Mouse (Mus musculus): ENCODE results near the gene Retsat. TPM values are rescaled to one million over a fixed set of nuclear protein-coding genes. Genes with fewer than 3 reads are reported as not detected.

Gene Retsat
- polyA plus RNA-seq, 1 experiment from 2014 or later, result 7.4 TPM

GRCm38 (mm10) chr6:72645364-72645763 lies 47.1 kb downstream of the Retsat start:
- Histone ChIP-seq H3K27ac (ENCODE audit: low read depth, low read length) (no peak overlapping the region), H3K9me3 (ENCODE audit: control insufficient read depth, low read length) (no peaks in the 10 kb centered on the region), H3K9ac (ENCODE audit: low read depth, low read length) (no peak overlapping the region), H3K27me3 (ENCODE audit: control insufficient read depth, insufficient read depth, low read length) (no peaks in the 10 kb centered on the region), H3K4me3 (ENCODE audit: low read depth, low read length) (no peak overlapping the region), H3K4me2 (replicated peaks; ENCODE audit: low read depth, low read length) (no peak overlapping the region), H3K4me1 (replicated peaks; ENCODE audit: control insufficient read depth, insufficient read depth, low read length) (no peaks in the 10 kb centered on the region), H3K36me3 (ENCODE audit: control insufficient read depth, insufficient read depth, low read length) (no peaks in the 10 kb centered on the region)
- DNase-seq (ENCODE audit: low spot score) (no peak), ATAC-seq (ENCODE audit: low FRiP score) (no peak)
- 87% methylated on average over 7 of the region's 7 CpGs for WGBS

GRCm38 (mm10) chr6:72647383-72647820 lies 49.1 kb downstream of the Retsat start:
- H3K36me3 ChIP-seq (ENCODE audit: control insufficient read depth, insufficient read depth, low read length), result no peaks in the 10 kb centered on the region
- ATAC-seq (ENCODE audit: low FRiP score), result peak; percentile 61
- DNase-seq (ENCODE audit: low spot score), result peak; percentile 83
- H3K4me3 ChIP-seq (ENCODE audit: low read depth, low read length), result no peak overlapping the region
- no peak overlapping the region for H3K4me2 ChIP-seq (replicated peaks; ENCODE audit: low read depth, low read length)
- no peaks in the 10 kb centered on the region for H3K9me3 ChIP-seq (ENCODE audit: control insufficient read depth, low read length)
- H3K4me1 ChIP-seq (replicated peaks; ENCODE audit: control insufficient read depth, insufficient read depth, low read length), result no peaks in the 10 kb centered on the region
- no peak overlapping the region for H3K9ac ChIP-seq (ENCODE audit: low read depth, low read length)
- no peak overlapping the region for H3K27ac ChIP-seq (ENCODE audit: low read depth, low read length)
- no peaks in the 10 kb centered on the region for H3K27me3 ChIP-seq (ENCODE audit: control insufficient read depth, insufficient read depth, low read length)
- WGBS, result 58% methylated on average over 10 of the region's 10 CpGs

- Histone ChIP-seq H3K27me3 (ENCODE audit: control insufficient read depth, insufficient read depth, low read length) (no peaks in the 10 kb centered on the region), H3K4me3 (ENCODE audit: low read depth, low read length) (no peak overlapping the region), H3K27ac (ENCODE audit: low read depth, low read length) (no peak overlapping the region), H3K36me3 (ENCODE audit: control insufficient read depth, insufficient read depth, low read length) (no peaks in the 10 kb centered on the region), H3K4me2 (replicated peaks; ENCODE audit: low read depth, low read length) (no peak overlapping the region), H3K9ac (ENCODE audit: low read depth, low read length) (no peak overlapping the region), H3K4me1 (replicated peaks; ENCODE audit: control insufficient read depth, insufficient read depth, low read length) (no peaks in the 10 kb centered on the region), H3K9me3 (ENCODE audit: control insufficient read depth, low read length) (no peaks in the 10 kb centered on the region)
- ATAC-seq (ENCODE audit: low FRiP score) (no peak), DNase-seq (ENCODE audit: low spot score) (no peak)
- 66% methylated on average over 12 of the region's 12 CpGs for WGBS
These were observed 49.8 kb downstream of the Retsat start for GRCm38 (mm10) chr6:72648002-72648595.

GRCm38 (mm10) chr6:72650338-72650851 lies 52.1 kb downstream of the Retsat start:
- H3K36me3 ChIP-seq (ENCODE audit: control insufficient read depth, insufficient read depth, low read length), result no peaks in the 10 kb centered on the region
- H3K27me3 ChIP-seq (ENCODE audit: control insufficient read depth, insufficient read depth, low read length), result no peaks in the 10 kb centered on the region
- H3K27ac ChIP-seq (ENCODE audit: low read depth, low read length), result no peak overlapping the region
- DNase-seq (ENCODE audit: low spot score) (no peak), ATAC-seq (ENCODE audit: low FRiP score) (no peak)
- no peaks in the 10 kb centered on the region for H3K4me1 ChIP-seq (replicated peaks; ENCODE audit: control insufficient read depth, insufficient read depth, low read length)
- H3K4me2 ChIP-seq (replicated peaks; ENCODE audit: low read depth, low read length), result no peak overlapping the region
- WGBS, result 82% methylated on average over 10 of the region's 10 CpGs
- no peak overlapping the region for H3K9ac ChIP-seq (ENCODE audit: low read depth, low read length)
- no peaks in the 10 kb centered on the region for H3K9me3 ChIP-seq (ENCODE audit: control insufficient read depth, low read length)
- H3K4me3 ChIP-seq (ENCODE audit: low read depth, low read length), result no peak overlapping the region

- Histone ChIP-seq H3K27me3 (ENCODE audit: control insufficient read depth, insufficient read depth, low read length) (no peaks in the 10 kb centered on the region), H3K4me1 (replicated peaks; ENCODE audit: control insufficient read depth, insufficient read depth, low read length) (no peaks in the 10 kb centered on the region), H3K27ac (ENCODE audit: low read depth, low read length) (no peak overlapping the region), H3K36me3 (ENCODE audit: control insufficient read depth, insufficient read depth, low read length) (no peaks in the 10 kb centered on the region), H3K4me2 (replicated peaks; ENCODE audit: low read depth, low read length) (no peak overlapping the region), H3K4me3 (ENCODE audit: low read depth, low read length) (no peak overlapping the region), H3K9ac (ENCODE audit: low read depth, low read length) (no peak overlapping the region), H3K9me3 (ENCODE audit: control insufficient read depth, low read length) (no peaks in the 10 kb centered on the region)
- no peak for ATAC-seq (ENCODE audit: low FRiP score)
- no peak for DNase-seq (ENCODE audit: low spot score)
- 95% methylated on average over 7 of the region's 7 CpGs for WGBS
These were observed 55.1 kb downstream of the Retsat start for GRCm38 (mm10) chr6:72653419-72653818.

- Histone ChIP-seq H3K36me3 (ENCODE audit: control insufficient read depth, insufficient read depth, low read length) (no peaks in the 10 kb centered on the region), H3K27ac (ENCODE audit: low read depth, low read length) (no peak overlapping the region), H3K9ac (ENCODE audit: low read depth, low read length) (no peak overlapping the region), H3K9me3 (ENCODE audit: control insufficient read depth, low read length) (no peaks in the 10 kb centered on the region), H3K4me2 (replicated peaks; ENCODE audit: low read depth, low read length) (no peak overlapping the region), H3K4me3 (ENCODE audit: low read depth, low read length) (no peak overlapping the region), H3K4me1 (replicated peaks; ENCODE audit: control insufficient read depth, insufficient read depth, low read length) (no peaks in the 10 kb centered on the region), H3K27me3 (ENCODE audit: control insufficient read depth, insufficient read depth, low read length) (no peaks in the 10 kb centered on the region)
- 91% methylated on average over 6 of the region's 6 CpGs for WGBS
- ATAC-seq (ENCODE audit: low FRiP score) (no peak), DNase-seq (ENCODE audit: low spot score) (no peak)
These were observed 56.1 kb downstream of the Retsat start for GRCm38 (mm10) chr6:72654355-72654754.

- WGBS, result 46% methylated on average over 20 of the region's 20 CpGs
- no peaks in the 10 kb centered on the region for H3K36me3 ChIP-seq (ENCODE audit: control insufficient read depth, insufficient read depth, low read length)
- no peaks in the 10 kb centered on the region for H3K9me3 ChIP-seq (ENCODE audit: control insufficient read depth, low read length)
- no peaks in the 10 kb centered on the region for H3K4me1 ChIP-seq (replicated peaks; ENCODE audit: control insufficient read depth, insufficient read depth, low read length)
- no peak overlapping the region for H3K9ac ChIP-seq (ENCODE audit: low read depth, low read length)
- DNase-seq (ENCODE audit: low spot score) (peak; percentile 67), ATAC-seq (ENCODE audit: low FRiP score) (peak; percentile 69; the same call in 1 of the 2 replicates)
- peak overlapping the region; percentile 24; the same call in 1 of the 2 replicates for H3K4me2 ChIP-seq (replicated peaks; ENCODE audit: low read depth, low read length)
- H3K27me3 ChIP-seq (ENCODE audit: control insufficient read depth, insufficient read depth, low read length), result no peaks in the 10 kb centered on the region
- peak overlapping the region; percentile 19 for H3K27ac ChIP-seq (ENCODE audit: low read depth, low read length)
- H3K4me3 ChIP-seq (ENCODE audit: low read depth, low read length), result no peak overlapping the region
These were observed 57.2 kb downstream of the Retsat start for GRCm38 (mm10) chr6:72655309-72656052.

GRCm38 (mm10) chr6:72656053-72656442 lies 57.8 kb downstream of the Retsat start:
- no peaks in the 10 kb centered on the region for H3K9me3 ChIP-seq (ENCODE audit: control insufficient read depth, low read length)
- WGBS, result 81% methylated on average over 7 of the region's 7 CpGs
- H3K9ac ChIP-seq (ENCODE audit: low read depth, low read length), result no peak overlapping the region
- no peak for DNase-seq (ENCODE audit: low spot score)
- H3K27me3 ChIP-seq (ENCODE audit: control insufficient read depth, insufficient read depth, low read length), result no peaks in the 10 kb centered on the region
- no peaks in the 10 kb centered on the region for H3K36me3 ChIP-seq (ENCODE audit: control insufficient read depth, insufficient read depth, low read length)
- no peak overlapping the region for H3K4me3 ChIP-seq (ENCODE audit: low read depth, low read length)
- no peaks in the 10 kb centered on the region for H3K4me1 ChIP-seq (replicated peaks; ENCODE audit: control insufficient read depth, insufficient read depth, low read length)
- no peak for ATAC-seq (ENCODE audit: low FRiP score)
- H3K27ac ChIP-seq (ENCODE audit: low read depth, low read length), result 0 out of 2 replicates have a peak overlapping the region, but pooled peaks have one; percentile 7
- no peak overlapping the region for H3K4me2 ChIP-seq (replicated peaks; ENCODE audit: low read depth, low read length)

GRCm38 (mm10) chr6:72658006-72658405 lies 59.7 kb downstream of the Retsat start:
- H3K9me3 ChIP-seq (ENCODE audit: control insufficient read depth, low read length), result no peaks in the 10 kb centered on the region
- peak; percentile 53 for DNase-seq (ENCODE audit: low spot score)

More at GRCm38 (mm10) chr6:72658006-72658405, 59.7 kb downstream of the Retsat start:
- H3K27me3 ChIP-seq (ENCODE audit: control insufficient read depth, insufficient read depth, low read length), result no peaks in the 10 kb centered on the region
- no peak overlapping the region for H3K4me3 ChIP-seq (ENCODE audit: low read depth, low read length)
- no peak overlapping the region for H3K9ac ChIP-seq (ENCODE audit: low read depth, low read length)
- H3K27ac ChIP-seq (ENCODE audit: low read depth, low read length), result no peak overlapping the region
- no peak overlapping the region for H3K4me2 ChIP-seq (replicated peaks; ENCODE audit: low read depth, low read length)
- 61% methylated on average over 3 of the region's 3 CpGs for WGBS
- H3K36me3 ChIP-seq (ENCODE audit: control insufficient read depth, insufficient read depth, low read length), result no peaks in the 10 kb centered on the region
- no peak for ATAC-seq (ENCODE audit: low FRiP score)
- H3K4me1 ChIP-seq (replicated peaks; ENCODE audit: control insufficient read depth, insufficient read depth, low read length), result no peaks in the 10 kb centered on the region
